Mouse (Mus musculus) CH12.LX (cell line): Measurements from ENCODE around the gene Kat2b. TPM values are rescaled to one million over a fixed set of nuclear protein-coding genes. Genes with fewer than 3 reads are reported as not detected.
"Not testable (repeated sequence)": the region's sequence is repeated elsewhere in the genome, so short reads cannot be mapped to it uniquely, and the experiment has no call there.

Experiments
- DNase-seq: peaks from one replicate; pipeline ENCODE4 v3.0.0-alpha.2; 2013; ENCODE audit errors: extremely low read depth
- H3K27ac ChIP-seq: 2 replicates; pipeline ENCODE4 v1.5.1; 2012; ENCODE audit warnings: low read depth, mild to moderate bottlenecking, control low read depth, moderate library complexity; ENCODE audit not compliant: insufficient read depth
- H3K27me3 ChIP-seq: replicated peaks from 2 replicates; pipeline ENCODE3; 2012; ENCODE audit warnings: inconsistent platforms
- H3K36me3 ChIP-seq, 2 experiments: replicated peaks in 1 of 2; 2 replicates each; pipeline versions ENCODE3 to v1.6.1; 2012; ENCODE audit warnings: inconsistent platforms in 1 of 2, low read length in 1 of 2, mild to moderate bottlenecking in 1 of 2, mixed read lengths in 1 of 2, moderate library complexity in 1 of 2; ENCODE audit not compliant: control insufficient read depth in 1 of 2, insufficient read depth in 1 of 2
- H3K4me1 ChIP-seq, 2 experiments: 2 replicates each; pipeline ENCODE4 v1.6.1; 2012; ENCODE audit warnings: inconsistent platforms in 1 of 2, moderate library complexity in 1 of 2; ENCODE audit not compliant: insufficient read depth in 2 of 2, control insufficient read depth in 1 of 2
- H3K4me2 ChIP-seq: 2 replicates; pipeline ENCODE4 v1.6.1; 2012; ENCODE audit warnings: low read depth, mild to moderate bottlenecking, control low read depth; ENCODE audit not compliant: poor library complexity, insufficient read depth, severe bottlenecking
- H3K4me3 ChIP-seq, 3 experiments: fragments of 150-350 bp in 1 of 3; sonication (generic) in 1 of 3; replicated peaks in 1 of 3; 2 replicates each; pipeline versions ENCODE3 to v1.5.1; 2011 to 2012; ENCODE audit warnings: low read depth in 2 of 3, low read length in 2 of 3, mild to moderate bottlenecking in 2 of 3, moderate library complexity in 2 of 3, control low read depth in 1 of 3, improper control_type of control experiment in 1 of 3, inconsistent platforms in 1 of 3, mixed read lengths in 1 of 3; ENCODE audit not compliant: poor library complexity in 1 of 3
- H3K79me2 ChIP-seq: replicated peaks from 2 replicates; pipeline ENCODE4 v1.6.1; 2012; ENCODE audit warnings: mild to moderate bottlenecking, moderate library complexity; ENCODE audit not compliant: control insufficient read depth, poor library complexity, insufficient read depth, severe bottlenecking; ENCODE audit errors: extremely low read depth
- H3K9ac ChIP-seq: 2 replicates; pipeline ENCODE4 v1.6.1; 2012; ENCODE audit warnings: low read depth, mild to moderate bottlenecking, control low read depth, moderate library complexity; ENCODE audit not compliant: insufficient read depth
- H3K9me3 ChIP-seq: replicated peaks from 2 replicates; pipeline ENCODE3; 2012; ENCODE audit warnings: low read length, inconsistent platforms, mixed read lengths
- BHLHE40 ChIP-seq: IDR thresholded peaks from 2 replicates; pipeline ENCODE4 v1.6.1; 2011; ENCODE audit warnings: mild to moderate bottlenecking, low read depth, low read length, improper control_type of control experiment
- CTCF ChIP-seq, 2 experiments: IDR thresholded peaks in 1 of 2; conservative IDR thresholded peaks in 1 of 2; 2 replicates each; pipeline ENCODE4 v1.5.1; 2011 to 2012; ENCODE audit warnings: low read depth in 2 of 2, low read length in 2 of 2, improper control_type of control experiment in 1 of 2, inconsistent platforms in 1 of 2, mild to moderate bottlenecking in 1 of 2, moderate library complexity in 1 of 2
- ELF1 ChIP-seq: IDR thresholded peaks from 2 replicates; pipeline ENCODE4 v1.6.1; 2014; ENCODE audit warnings: low read depth, mild to moderate bottlenecking, inconsistent platforms, low read length, improper control_type of control experiment
- JUN ChIP-seq: IDR thresholded peaks from 2 replicates; pipeline ENCODE4 v1.6.1; 2011; ENCODE audit warnings: low read depth, mild to moderate bottlenecking, low read length, improper control_type of control experiment, moderate library complexity; ENCODE audit not compliant: insufficient read depth
- MAZ ChIP-seq: IDR thresholded peaks from 2 replicates; pipeline ENCODE4 v1.6.1; 2012; ENCODE audit warnings: low read depth, mild to moderate bottlenecking, inconsistent platforms, low read length, improper control_type of control experiment, moderate library complexity
- MXI1 ChIP-seq: IDR thresholded peaks from 2 replicates; pipeline ENCODE4 v1.6.1; 2011; ENCODE audit warnings: mild to moderate bottlenecking, low read depth, low read length, improper control_type of control experiment
- POLR2A ChIP-seq: IDR thresholded peaks from 2 replicates; pipeline ENCODE4 v1.6.1; 2011; ENCODE audit warnings: low read depth, mild to moderate bottlenecking, improper control_type of control experiment, low read length
- TBP ChIP-seq: conservative IDR thresholded peaks from 2 replicates; pipeline ENCODE4 v1.6.1; 2011; ENCODE audit warnings: low read depth, low read length, improper control_type of control experiment
- TCF12 ChIP-seq: IDR thresholded peaks from 2 replicates; pipeline ENCODE4 v1.6.1; 2014; ENCODE audit warnings: low read depth, mild to moderate bottlenecking, inconsistent platforms, low read length, improper control_type of control experiment
- USF1 ChIP-seq: IDR thresholded peaks from 2 replicates; pipeline ENCODE4 v1.6.1; 2014; ENCODE audit warnings: low read depth, mild to moderate bottlenecking, inconsistent platforms, low read length, improper control_type of control experiment
- ZC3H11A ChIP-seq: IDR thresholded peaks from 2 replicates; pipeline ENCODE4 v1.6.1; 2012; ENCODE audit warnings: low read depth, mild to moderate bottlenecking, inconsistent platforms, low read length, improper control_type of control experiment
- ZKSCAN1 ChIP-seq: IDR thresholded peaks from 2 replicates; pipeline ENCODE4 v1.6.1; 2012; ENCODE audit warnings: low read depth, inconsistent platforms, low read length, improper control_type of control experiment, borderline replicate concordance
- dilution Hi-C: fragments of 300-500 bp; cut with MboI; formaldehyde crosslinking; loops from 2 replicates; pipeline ENCODE4 v1.14.3; 2020; ENCODE audit warnings: low sequenced_read_pairs; ENCODE audit not compliant: extremely low pct_unique_long_range_greater_than_20kb, extremely low pct_ligation_motif_present
- in situ Hi-C: fragments of 300-500 bp; cut with MboI; formaldehyde crosslinking; loops from 3 replicates; pipeline ENCODE4 v1.14.3; 2019; ENCODE audit warnings: low sequenced_read_pairs, low pct_ligation_motif_present, low pct_unique_long_range_greater_than_20kb, mixed read lengths
- polyA plus RNA-seq: library from polyadenylated mRNA; unstranded; fragments of >175 nt; gene quantifications from 2 replicates; pipeline ENCODE4 v1.2.1, GENCODE M21; 2012; ENCODE audit warnings: low read depth; ENCODE audit not compliant: insufficient read length
- total RNA-seq, 2 experiments: library from RNA; depleted of rRNA; stranded (reverse); fragments of 300-350 nt in 1 of 2; fragments of >200 nt in 1 of 2; gene quantifications; 2 replicates each; pipeline ENCODE4 v1.2.3; 2012 to 2014

The Kat2b gene
- total and polyA plus RNA-seq, 3 experiments, result 3.6 to 4.6 (median 4.1) TPM

DNA sequence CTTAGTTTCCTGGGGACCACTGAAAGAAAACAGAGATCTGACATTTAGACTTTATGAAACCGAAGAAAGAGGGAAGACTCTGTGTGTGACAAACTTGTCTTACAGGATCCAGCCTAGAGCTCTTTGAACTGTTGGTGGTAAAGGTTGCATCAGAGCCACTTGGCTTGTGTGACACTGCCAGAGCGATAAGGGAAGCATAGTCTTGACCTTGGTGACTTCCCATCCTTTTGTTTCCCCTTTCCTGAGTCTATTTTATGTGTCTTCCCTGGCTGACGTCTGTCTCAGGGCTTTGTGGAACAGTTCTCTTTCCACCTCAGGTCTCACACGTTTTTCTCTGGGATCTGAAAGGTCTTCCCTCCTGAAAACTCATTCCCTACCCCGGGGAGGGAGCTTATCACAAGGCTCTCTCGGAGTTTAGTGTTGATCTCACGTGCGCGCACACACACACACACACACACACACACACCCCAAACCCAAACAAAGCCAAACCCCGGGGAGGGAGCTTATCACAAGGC lies 3.8 kb downstream of the Kat2b start:
- peaks cover 0 to 24% of the 10 kb centered on the region in 2 experiments; a peak in 2 of 4 replicates for H3K4me1 ChIP-seq
- peak overlapping the region; percentile 52 for H3K27ac ChIP-seq
- in situ Hi-C loops, result no loop called here
- no peak for DNase-seq
- peaks cover 22% of the 10 kb centered on the region for H3K79me2 ChIP-seq
- dilution Hi-C loops, result no loop called here
- peak overlapping the region; percentile 99 for H3K4me2 ChIP-seq
- no peaks in the 10 kb centered on the region for H3K36me3 ChIP-seq
- peak; percentile 81 for TF ChIP-seq BHLHE40
- TF ChIP-seq CTCF (conservative IDR thresholded peaks at IDR 0.05 in 1 of 2, IDR thresholded peaks at IDR 0.05 in 1 of 2; ENCODE audit: low read depth in 2 of 2, low read length in 2 of 2), result no peak
- H3K27me3 ChIP-seq, result no peaks in the 10 kb centered on the region
- peak overlapping the region in 2 of 3 experiments; percentile 50 to 77 for H3K4me3 ChIP-seq
- no peaks in the 10 kb centered on the region for H3K9me3 ChIP-seq
- peak overlapping the region; percentile 96 for H3K9ac ChIP-seq

GRCm38 (mm10) chr17:53570932-53571331 lies 4.3 kb downstream of the Kat2b start:
- H3K9ac ChIP-seq, result peak overlapping the region; percentile 96; the same call in 1 of the 2 replicates
- H3K36me3 ChIP-seq, dilution Hi-C loops, in situ Hi-C loops, H3K9me3 ChIP-seq, H3K27ac ChIP-seq, H3K4me3 ChIP-seq, H3K4me2 ChIP-seq, H3K27me3 ChIP-seq, DNase-seq: not testable (repeated sequence)
- peaks cover 0 to 23% of the 10 kb centered on the region in 2 experiments; a peak in 2 of 4 replicates for H3K4me1 ChIP-seq
- H3K79me2 ChIP-seq, result peaks cover 22% of the 10 kb centered on the region

GRCm38 (mm10) chr17:53573019-53573556 lies 6.4 kb downstream of the Kat2b start:
- no peak overlapping the region for H3K9ac ChIP-seq
- H3K4me3 ChIP-seq, result no peak overlapping the region
- no peak overlapping the region for H3K4me2 ChIP-seq
- TF ChIP-seq USF1, result no peak
- TF ChIP-seq ZC3H11A, result no peak
- TF ChIP-seq TCF12, result no peak
- no peak for TF ChIP-seq TBP
- no peak for TF ChIP-seq ELF1
- no peak for TF ChIP-seq POLR2A
- no peak for TF ChIP-seq MAZ
- no peak for TF ChIP-seq ZKSCAN1
- no peak for TF ChIP-seq MXI1
- TF ChIP-seq JUN, result no peak
- H3K79me2 ChIP-seq, result peaks cover 18% of the 10 kb centered on the region
- dilution Hi-C loops, result no loop called here
- H3K9me3 ChIP-seq, result no peaks in the 10 kb centered on the region
- H3K36me3 ChIP-seq, result no peaks in the 10 kb centered on the region
- DNase-seq, result no peak
- in situ Hi-C loops, result no loop called here
- H3K4me1 ChIP-seq, result peaks cover 4 to 32% of the 10 kb centered on the region in 2 experiments
- no peaks in the 10 kb centered on the region for H3K27me3 ChIP-seq
- H3K27ac ChIP-seq, result no peak overlapping the region
